1 mouse cellular context compared by ENCODE assay signal in the genomic region with DNA sequence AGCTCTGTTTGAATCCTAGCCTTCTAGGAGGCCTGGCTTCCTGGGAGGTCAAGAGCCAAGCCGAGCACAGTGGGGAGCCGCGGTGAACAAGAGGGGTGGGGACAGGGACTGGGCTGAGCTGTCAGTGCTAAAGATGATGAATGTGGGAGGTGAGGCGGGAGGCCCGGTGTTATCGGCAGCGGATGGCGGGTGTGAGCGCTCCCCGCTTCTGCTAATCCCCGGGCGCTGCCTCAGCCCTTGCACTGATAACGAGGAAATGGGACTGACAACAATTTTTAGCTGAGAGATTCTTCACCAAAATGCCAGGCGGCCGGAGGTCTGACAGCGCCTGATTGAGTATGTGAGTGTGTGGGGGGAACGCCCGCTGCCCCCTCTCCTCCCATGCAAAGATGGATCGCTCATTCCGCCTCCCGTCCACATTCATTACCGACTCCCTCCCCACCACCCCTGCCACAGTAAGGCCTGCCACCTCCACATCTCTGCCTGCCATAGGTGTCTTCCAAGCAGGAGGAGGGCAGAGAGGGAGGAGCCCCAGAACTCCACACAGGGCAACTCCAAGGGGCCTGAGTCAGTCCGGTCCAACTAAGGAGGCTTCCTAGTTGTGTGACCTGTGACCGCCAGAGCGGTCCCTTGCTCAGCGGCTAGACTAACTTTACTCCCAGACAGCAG.
TF ChIP-seq lines count a peak whose summit lies in the region.

No protein-coding gene starts in this region.

TF ChIP-seq in MEL, 35 proteins besides CTCF, POLR2A, EP300 and RAD21 (continued from another document):
- TF ChIP-seq MEF2A (IDR thresholded peaks at IDR 0.05; ENCODE audit: extremely low read depth, insufficient replicate concordance, low read depth, low read length, poor library complexity, severe bottlenecking) (peak; percentile 11; the same call in 1 of the 2 replicates), POLR2AphosphoS2 (IDR thresholded peaks at IDR 0.05; ENCODE audit: low read length) (no peak), MYC (IDR thresholded peaks at IDR 0.05; ENCODE audit: low read depth, low read length) (0 out of 2 replicates have a peak, but pooled peaks have one; percentile 29), USF2 (IDR thresholded peaks at IDR 0.05; ENCODE audit: borderline replicate concordance in 1 of 2, insufficient read depth in 1 of 2, low read depth in 1 of 2, low read length in 2 of 2) (no peak), BHLHE40 (IDR thresholded peaks at IDR 0.05; ENCODE audit: borderline replicate concordance, low read depth, low read length) (peak; percentile 38; the same call in 1 of the 2 replicates), GATA1 (IDR thresholded peaks at IDR 0.05; ENCODE audit: low read depth, low read length) (peak; percentile 92), ELF1 (IDR thresholded peaks at IDR 0.05; ENCODE audit: low read depth, low read length) (peak; percentile 44; the same call in 1 of the 2 replicates), KAT2A (conservative IDR thresholded peaks at IDR 0.05; ENCODE audit: low read depth, low read length) (no peak), MAX (IDR thresholded peaks at IDR 0.05; ENCODE audit: low read length) (0 out of 2 replicates have a peak, but pooled peaks have one; percentile 40), E2F4 (IDR thresholded peaks at IDR 0.05; ENCODE audit: borderline replicate concordance, low read depth, low read length) (peak; percentile 80; the same call in 1 of the 2 replicates), CHD2 (IDR thresholded peaks at IDR 0.05; ENCODE audit: low read length) (no peak), NELFE (IDR thresholded peaks at IDR 0.05; ENCODE audit: low read depth, low read length) (peak; percentile 40; the same call in 1 of the 2 replicates), TCF12 (IDR thresholded peaks at IDR 0.05; ENCODE audit: low read depth, low read length) (peak; percentile 92), ZKSCAN1 (IDR thresholded peaks at IDR 0.05; ENCODE audit: low read depth, low read length) (no peak), NRF1 (IDR thresholded peaks at IDR 0.05; ENCODE audit: insufficient read depth, low read depth, low read length, poor library complexity, severe bottlenecking) (no peak), UBTF (IDR thresholded peaks at IDR 0.05; ENCODE audit: borderline replicate concordance, insufficient read depth, low read depth, low read length) (peak; percentile 90)
